Mouse (Mus musculus) G1E (cell line): ENCODE measurements around the gene Gm5414.

Source experiments
- CTCF ChIP-seq: IDR thresholded peaks from 2 replicates; pipeline ENCODE4 v1.5.1; 2012; ENCODE audit warnings: low read depth, low read length, inconsistent platforms, mixed read lengths
- POLR2AphosphoS5 ChIP-seq: IDR thresholded peaks from 2 replicates; pipeline ENCODE4 v1.6.1; 2012; ENCODE audit warnings: low read depth, low read length, inconsistent platforms; ENCODE audit not compliant: insufficient replicate concordance
- TAL1 ChIP-seq: conservative IDR thresholded peaks from 2 replicates; pipeline ENCODE4 v1.6.1; 2012; ENCODE audit warnings: low read depth, low read length, inconsistent platforms, mixed read lengths

GRCm38 (mm10) chr15:101599123-101599522, 28.9 kb downstream of the Gm5414 start:
- TF ChIP-seq CTCF = no peak
- no peak for TF ChIP-seq TAL1
- TF ChIP-seq POLR2AphosphoS5 = no peak
